Mouse (Mus musculus) G1E-ER4 (cell line): ENCODE results near the gene Cpsf4. TPM values are rescaled to one million over a fixed set of nuclear protein-coding genes. Genes with fewer than 3 reads are reported as not detected.

ENCODE experiments used
- GATA1 ChIP-seq: IDR thresholded peaks from one replicate; pipeline ENCODE4 v1.8.0; 2012; ENCODE audit warnings: low read length, inconsistent platforms
- polyA plus RNA-seq: library from polyadenylated mRNA; stranded (reverse); fragments of >175 nt; gene quantifications from 2 replicates; pipeline ENCODE4 v1.2.3, GENCODE M21; 2012

Gene Cpsf4
- polyA plus RNA-seq, 1 experiment, result 101 TPM

GRCm38 (mm10) chr5:145207954-145208353 is 40.9 kb downstream of the Cpsf4 start:
- TF ChIP-seq GATA1, result no peak

- no peak for TF ChIP-seq GATA1
Observed at GRCm38 (mm10) chr5:145211340-145211739, 44.3 kb downstream of the Cpsf4 start.

- TF ChIP-seq GATA1, result no peak
Observed at GRCm38 (mm10) chr5:145212216-145212615, 45.2 kb downstream of the Cpsf4 start.

GRCm38 (mm10) chr5:145213505-145213904 is 46.5 kb downstream of the Cpsf4 start:
- TF ChIP-seq GATA1, result no peak

- TF ChIP-seq GATA1, result no peak
Observed at GRCm38 (mm10) chr5:145214679-145215078, 47.7 kb downstream of the Cpsf4 start.

- TF ChIP-seq GATA1, result no peak
Observed at GRCm38 (mm10) chr5:145217746-145218145, 50.7 kb downstream of the Cpsf4 start.

GRCm38 (mm10) chr5:145218206-145218605 is 51.2 kb downstream of the Cpsf4 start:
- no peak for TF ChIP-seq GATA1

- no peak for TF ChIP-seq GATA1
Observed at GRCm38 (mm10) chr5:145218671-145219070, 51.7 kb downstream of the Cpsf4 start.

GRCm38 (mm10) chr5:145219981-145220380 is 53.0 kb downstream of the Cpsf4 start:
- no peak for TF ChIP-seq GATA1

GRCm38 (mm10) chr5:145222840-145223239 is 55.8 kb downstream of the Cpsf4 start:
- no peak for TF ChIP-seq GATA1

GRCm38 (mm10) chr5:145223395-145223794 is 56.4 kb downstream of the Cpsf4 start:
- TF ChIP-seq GATA1, result no peak

- TF ChIP-seq GATA1, result no peak
Observed at GRCm38 (mm10) chr5:145226453-145226852, 59.4 kb downstream of the Cpsf4 start.

- no peak for TF ChIP-seq GATA1
Observed at GRCm38 (mm10) chr5:145230641-145231040, 63.6 kb downstream of the Cpsf4 start.

GRCm38 (mm10) chr5:145231367-145231871 is 64.4 kb downstream of the Cpsf4 start, which contains the start of gene Zfp655:
Gene Zfp655, plus strand, starts transcription at chr5:145231715.
- TF ChIP-seq GATA1, result no peak

Other genes starting within 250 kb of the Cpsf4 start
- 1.3 and 1.4 TPM in 2 replicates for gene Smurf1, start 201.4 kb upstream of the Cpsf4 start, polyA plus RNA-seq
- gene Gm4871, start 134.5 kb upstream of the Cpsf4 start, polyA plus RNA-seq, result not detected in 2 replicates
- not detected in 2 replicates for gene 1700018F24Rik, start 124.2 kb upstream of the Cpsf4 start, polyA plus RNA-seq
- 58.2 and 74.9 TPM in 2 replicates for gene Arpc1a, start 83.4 kb upstream of the Cpsf4 start, polyA plus RNA-seq
- gene Kpna7, start 83.2 kb upstream of the Cpsf4 start, polyA plus RNA-seq, result not detected in 2 replicates
- gene Arpc1b, start 53.0 kb upstream of the Cpsf4 start, polyA plus RNA-seq, result 1,143 and 1,353 TPM in 2 replicates
- 191 and 266 TPM in 2 replicates for gene Pdap1, start 27.0 kb upstream of the Cpsf4 start, polyA plus RNA-seq
- 3.4 and 3.6 TPM in 2 replicates for gene Bud31, start 26.9 kb upstream of the Cpsf4 start, polyA plus RNA-seq
- gene Ptcd1, start 105 bp upstream of the Cpsf4 start, polyA plus RNA-seq, result 19.6 and 19.7 TPM in 2 replicates
- 20.2 and 83.7 TPM in 2 replicates for gene Atp5j2, start 24.8 kb downstream of the Cpsf4 start, polyA plus RNA-seq
- 2.3 TPM in 2 replicates for gene Zkscan14, start 34.7 kb downstream of the Cpsf4 start, polyA plus RNA-seq
- 1.5 and 3.1 TPM in 2 replicates for gene Zkscan5, start 37.3 kb downstream of the Cpsf4 start, polyA plus RNA-seq
- gene Zfp655, start 64.5 kb downstream of the Cpsf4 start, polyA plus RNA-seq, result 23.3 and 25.7 TPM in 2 replicates
- 32.8 and 38.1 TPM in 2 replicates for gene Zscan25, start 113.3 kb downstream of the Cpsf4 start, polyA plus RNA-seq
- not detected in 2 replicates for gene Cyp3a57, start 178.1 kb downstream of the Cpsf4 start, polyA plus RNA-seq